Mouse (Mus musculus) urinary bladder, adult 18-20 months (tissue): ENCODE results near the gene Best2.

Experiments used
- DNase-seq, 2 experiments: peaks; one replicate each; pipeline ENCODE4 v3.0.0; 2022; ENCODE audit warnings: low spot score in 2 of 2, mixed read lengths in 2 of 2

Gene Best2

DNA sequence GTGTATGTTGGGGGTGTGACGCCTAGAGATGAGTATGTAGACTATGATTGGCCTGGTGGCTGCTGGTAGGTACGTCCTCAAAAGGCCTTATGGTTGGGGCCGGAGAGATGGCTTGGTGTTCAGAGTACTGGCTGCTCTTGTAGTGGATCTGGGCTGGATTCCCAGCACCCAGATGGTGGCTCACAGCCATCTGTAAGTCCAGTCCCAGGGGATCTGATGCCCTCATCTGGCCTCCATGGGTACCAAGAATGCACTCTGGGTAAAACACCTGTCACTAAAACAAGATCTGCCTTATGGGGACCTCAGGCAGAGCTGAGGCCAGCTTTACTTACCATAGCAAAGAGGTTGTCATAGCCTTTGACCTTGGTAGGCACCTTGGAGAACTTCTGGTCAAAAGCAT is 9.5 kb upstream of the Best2 start:
- DNase-seq = no peak

DNA sequence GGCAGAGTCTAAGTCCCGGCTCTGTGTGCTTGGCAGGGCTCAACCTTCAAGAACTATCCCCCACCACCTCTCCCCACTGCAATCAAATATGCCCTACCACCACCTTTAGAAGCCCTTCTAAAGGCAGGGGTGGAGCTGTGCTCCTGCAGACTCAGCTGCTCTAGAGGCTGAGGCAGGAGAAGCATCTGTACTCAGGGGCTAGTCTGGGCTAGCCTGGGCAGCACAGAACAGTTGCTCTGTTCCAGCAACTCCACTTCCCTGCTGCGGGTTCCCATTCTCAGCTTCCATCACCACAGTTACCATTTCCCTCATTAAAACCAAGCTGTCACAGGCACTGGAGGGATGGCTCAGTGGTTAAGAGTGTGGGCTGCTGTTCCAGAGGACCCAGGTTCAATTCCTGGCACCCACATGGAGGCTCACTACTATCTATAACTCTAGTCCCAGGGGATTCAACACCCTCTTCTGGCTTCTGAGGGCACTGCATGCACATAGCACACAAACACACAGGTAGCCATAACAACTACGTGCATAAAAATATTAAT is 7.3 kb upstream of the Best2 start:
- DNase-seq = no peak

DNA sequence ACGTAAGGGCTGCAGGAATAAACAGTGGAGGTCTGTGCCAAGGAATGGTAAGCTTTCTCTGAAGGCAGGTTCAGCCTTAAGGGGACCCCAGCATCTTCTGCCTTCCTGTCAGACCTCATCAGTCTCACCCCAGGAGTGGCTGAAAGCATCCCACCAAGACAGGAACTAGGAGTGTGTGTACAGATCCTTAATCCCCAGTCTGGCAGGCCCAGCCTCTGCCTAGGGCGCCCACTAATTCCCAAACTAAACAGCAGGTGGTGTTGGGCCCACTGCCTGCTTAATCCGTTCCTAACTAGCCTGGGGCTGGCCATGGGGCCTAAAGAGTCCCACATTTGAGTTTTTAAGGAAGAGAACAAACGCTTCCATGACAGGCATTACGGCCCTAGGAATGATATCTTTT is 2.9 kb upstream of the Best2 start:
- no peak for DNase-seq

DNA sequence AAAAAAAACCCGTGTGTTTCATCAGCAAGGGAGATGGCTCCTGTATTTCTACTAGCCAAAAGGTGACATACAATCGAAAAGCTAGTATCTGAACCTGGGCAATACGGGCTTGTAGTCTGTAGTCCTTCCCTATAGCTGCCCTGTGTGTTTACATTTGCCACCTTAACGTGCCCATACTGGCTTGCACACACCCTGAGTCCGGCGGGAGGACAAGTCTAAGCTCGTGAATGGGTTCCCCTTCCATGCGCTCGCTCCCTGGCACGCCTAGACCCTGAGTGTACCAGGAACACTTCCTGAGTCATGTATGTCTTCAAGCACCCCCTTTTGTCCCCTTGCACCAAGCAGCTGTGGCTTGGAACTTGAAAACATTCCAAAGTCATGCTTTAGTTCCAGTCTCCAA is 2.4 kb upstream of the Best2 start:
- peak in 1 of 2 experiments; percentile 81 for DNase-seq

DNA sequence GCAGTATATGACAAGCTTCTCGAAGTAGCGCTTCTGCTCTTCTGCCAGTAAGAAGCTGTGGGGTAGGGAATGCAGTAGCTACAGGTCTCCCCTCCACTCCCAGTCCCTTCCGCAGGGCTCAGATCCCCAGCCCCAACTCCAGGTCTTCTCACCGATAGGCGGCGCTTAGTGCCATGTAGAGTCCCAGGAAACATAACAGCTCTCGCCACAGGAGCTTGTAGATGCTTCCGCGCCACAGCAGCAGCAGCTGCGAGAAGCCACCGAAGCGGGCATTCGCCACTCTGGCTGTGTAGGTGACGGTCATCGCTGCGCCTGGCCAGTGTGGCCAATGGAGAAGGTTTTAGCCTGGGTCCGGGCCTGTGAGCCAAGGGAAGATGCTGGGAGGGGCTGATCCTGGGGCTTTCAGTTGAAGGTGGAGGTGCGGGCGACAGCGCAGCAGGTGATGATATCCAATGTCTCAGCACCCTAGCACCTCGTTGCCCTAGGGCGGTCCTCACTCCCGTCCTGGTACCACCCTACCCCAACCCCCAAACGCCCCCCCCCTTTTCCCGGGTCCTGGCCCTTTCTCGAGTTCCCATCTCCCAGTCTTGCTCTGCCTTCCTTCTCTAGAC is 996 bp downstream of the Best2 start:
- peak in 1 of 2 experiments; percentile 72 for DNase-seq

DNA sequence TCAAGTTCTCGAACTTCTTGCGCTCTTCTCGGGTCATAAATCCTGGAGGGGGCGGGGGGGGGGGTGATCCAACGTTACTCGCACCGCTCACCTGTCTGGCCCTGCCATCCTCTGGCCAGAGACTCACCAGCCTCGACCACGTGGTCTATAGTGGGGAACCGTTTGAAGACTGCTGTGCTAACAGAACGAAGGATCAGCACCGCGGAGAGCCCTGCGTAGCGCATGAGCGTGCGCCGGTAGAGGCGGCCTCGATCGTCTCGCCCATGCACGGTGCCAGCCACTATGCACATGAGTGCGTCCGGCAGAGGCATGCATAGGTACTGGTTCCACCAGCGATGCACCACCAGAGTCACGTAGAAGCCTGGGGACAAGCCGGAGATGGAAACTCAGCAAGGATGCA is 3.1 kb downstream of the Best2 start:
- no peak for DNase-seq

DNA sequence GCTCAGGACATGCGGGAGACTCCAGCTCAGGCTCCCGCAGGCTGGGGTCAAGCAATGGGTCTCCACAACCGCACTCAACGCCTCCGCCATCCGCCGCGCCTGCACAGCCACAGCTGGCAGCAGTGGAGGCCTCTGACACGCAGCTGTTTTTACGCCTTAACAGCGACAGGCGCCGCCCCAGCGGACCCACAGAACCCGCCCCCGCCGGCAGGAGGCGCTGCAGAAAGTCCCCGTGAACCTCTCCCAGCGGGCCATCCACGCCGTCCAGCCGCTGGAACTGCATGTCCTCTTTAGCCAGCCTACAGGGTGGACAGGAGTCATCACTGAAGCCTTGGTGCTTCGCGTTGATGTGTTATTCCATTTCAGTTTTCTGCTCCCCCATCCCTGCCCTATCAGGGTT is 6.6 kb downstream of the Best2 start:
- no peak for DNase-seq

DNA sequence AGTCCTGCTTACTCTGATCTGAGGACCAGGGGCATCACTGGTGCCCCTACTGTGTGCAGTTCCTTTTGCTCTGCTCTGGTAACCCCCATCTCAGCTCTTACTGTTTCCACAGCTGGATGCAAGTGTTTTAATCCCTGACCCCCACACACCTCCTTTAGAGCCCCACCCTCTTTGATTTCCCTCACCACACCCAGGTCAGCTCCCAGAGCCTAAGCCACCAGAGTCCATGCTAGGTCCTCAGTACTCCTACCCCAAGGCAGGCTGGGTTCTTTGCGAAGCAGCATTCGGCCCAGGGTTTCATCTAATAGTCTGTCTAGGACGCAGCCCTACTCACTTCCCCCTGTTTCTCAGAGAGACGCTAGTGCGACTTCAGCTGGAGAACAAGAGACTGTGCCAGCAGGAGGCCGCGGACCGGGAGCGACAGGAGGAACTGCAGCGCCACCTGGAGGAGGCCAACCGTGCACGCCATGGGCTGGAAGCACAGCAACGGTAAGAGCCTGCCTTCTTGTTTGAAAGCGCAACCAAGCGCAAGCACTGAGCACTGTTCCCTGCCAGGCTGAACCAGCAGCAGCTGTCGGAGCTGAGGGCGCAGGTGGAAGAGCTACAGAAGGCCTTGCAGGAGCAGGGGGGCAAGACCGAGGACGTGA is 16.6 kb downstream of the Best2 start:
- DNase-seq = peak in 1 of 2 experiments; percentile 76

DNA sequence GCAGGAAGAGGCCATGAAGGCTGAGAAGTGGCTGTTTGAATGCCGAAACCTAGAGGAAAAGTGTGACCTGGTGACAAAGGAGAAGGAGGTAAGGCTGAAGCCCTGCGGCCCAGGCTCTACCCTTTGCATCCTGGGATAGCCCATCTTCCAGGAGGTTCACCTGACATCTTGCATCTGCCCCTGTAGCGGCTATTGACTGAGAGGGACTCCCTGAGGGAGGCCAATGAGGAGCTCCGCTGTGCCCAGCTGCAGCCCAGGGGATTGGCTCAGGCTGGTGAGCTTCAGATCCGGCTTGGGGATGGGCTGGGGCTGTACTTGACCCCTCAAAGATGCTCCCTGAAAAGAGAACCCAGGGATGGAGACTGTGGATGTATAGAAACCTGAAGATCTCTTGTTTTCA is 17.4 kb downstream of the Best2 start:
- no peak for DNase-seq

DNA sequence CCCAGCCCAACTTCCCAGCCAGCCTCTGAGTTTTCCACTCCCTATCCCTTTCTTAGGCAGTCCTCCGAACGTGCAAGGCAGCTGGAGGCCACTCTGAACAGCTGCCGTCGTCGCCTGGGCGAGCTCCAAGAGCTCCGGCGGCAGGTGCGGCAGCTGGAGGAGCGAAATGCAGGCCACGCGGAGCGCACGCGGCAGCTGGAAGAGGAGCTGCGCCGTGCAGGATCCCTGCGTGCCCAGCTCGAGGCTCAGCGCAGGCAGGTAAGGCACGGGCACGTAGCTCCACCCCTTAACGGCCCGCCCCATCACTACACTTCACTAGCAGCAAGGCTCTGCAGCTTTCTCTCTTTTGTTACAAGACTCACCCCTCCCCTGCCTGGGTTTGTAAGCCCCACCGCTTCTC is 18.7 kb downstream of the Best2 start:
- DNase-seq = no peak

DNA sequence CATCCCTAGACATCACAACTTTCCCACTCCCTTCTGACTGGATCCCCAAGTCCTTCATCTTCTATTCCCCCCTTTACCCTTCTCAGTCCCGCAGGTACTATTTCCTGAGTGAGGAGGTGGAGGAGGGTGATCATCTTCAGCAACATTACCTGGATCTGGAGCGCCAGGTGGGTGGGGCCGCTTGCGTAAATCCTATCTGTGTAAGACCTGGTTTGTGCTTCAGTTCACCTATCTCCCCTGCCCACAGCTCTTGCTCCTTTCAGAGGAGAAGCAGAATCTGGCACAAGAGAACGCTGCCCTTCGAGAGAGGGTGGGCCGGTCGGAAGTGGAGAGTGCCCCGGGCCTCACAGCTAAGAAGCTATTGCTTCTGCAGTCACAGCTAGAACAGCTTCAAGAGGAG is 20.0 kb downstream of the Best2 start:
- no peak for DNase-seq

DNA sequence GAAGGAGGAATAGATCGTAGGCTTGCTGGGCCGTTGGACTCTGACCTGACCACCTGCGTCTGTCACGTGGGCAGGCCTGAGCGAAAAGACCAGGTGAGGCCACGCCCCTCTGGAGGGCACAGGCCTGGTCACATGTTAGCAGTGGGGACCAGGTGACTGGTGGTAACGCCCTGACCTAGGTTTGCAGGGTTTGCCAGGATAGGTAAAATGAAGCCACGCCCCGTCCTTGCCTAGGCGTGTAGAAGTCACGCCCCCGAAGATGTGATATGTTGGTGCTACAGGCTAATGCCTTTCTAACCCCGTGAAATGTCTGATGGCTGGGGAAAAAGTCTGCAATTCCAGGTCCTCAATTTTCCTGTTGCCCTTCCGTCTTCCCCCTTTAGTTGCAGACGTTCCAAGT is 23.5 kb downstream of the Best2 start:
- peak; percentile 73 to 79 for DNase-seq

DNA sequence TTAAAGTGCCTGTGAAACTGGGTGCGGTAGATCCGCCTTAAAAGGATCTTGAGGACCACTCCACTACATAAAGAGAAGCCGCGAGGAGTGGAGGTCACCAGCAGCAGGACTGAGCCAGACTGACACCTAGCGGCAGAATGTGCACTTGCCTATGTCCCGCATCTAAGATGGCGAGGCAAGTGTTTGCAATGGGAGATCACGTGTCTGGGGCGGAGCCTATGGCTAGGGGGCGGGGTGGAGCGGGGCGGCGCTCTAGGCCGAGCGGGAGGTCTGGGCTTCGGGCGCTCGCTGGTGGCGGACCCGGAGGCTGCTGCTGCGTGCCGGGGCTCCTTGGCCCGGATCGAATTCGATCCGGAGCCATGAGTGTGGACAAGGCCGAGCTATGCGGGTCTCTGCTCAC is 24.0 kb downstream of the Best2 start, which contains the start of gene Hook2:
Hook2 (plus strand) TSS at position 255 of the 400 bp plus-strand sequence.
- DNase-seq = peak; percentile 94 to 96

DNA sequence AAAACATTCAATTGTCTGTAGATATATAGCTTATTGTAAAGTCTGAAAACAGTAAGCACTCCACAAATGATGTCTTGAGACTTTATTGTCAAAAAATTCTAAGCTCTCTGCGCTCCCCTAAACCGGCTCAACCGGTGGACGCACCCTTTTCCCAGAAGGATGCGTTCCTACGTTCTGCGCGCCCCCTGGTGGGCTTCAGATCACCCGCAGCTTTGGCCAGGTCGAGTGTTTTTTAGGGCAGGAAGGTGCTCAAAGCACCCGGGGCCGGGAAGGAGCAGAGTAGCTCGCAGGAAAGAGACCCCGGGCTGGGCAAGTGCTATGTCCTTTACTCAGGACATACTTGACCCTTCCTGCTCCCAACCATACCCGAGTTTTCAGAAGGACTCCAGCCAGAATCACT is 24.5 kb downstream of the Best2 start:
- peak; percentile 94 to 96 for DNase-seq

DNA sequence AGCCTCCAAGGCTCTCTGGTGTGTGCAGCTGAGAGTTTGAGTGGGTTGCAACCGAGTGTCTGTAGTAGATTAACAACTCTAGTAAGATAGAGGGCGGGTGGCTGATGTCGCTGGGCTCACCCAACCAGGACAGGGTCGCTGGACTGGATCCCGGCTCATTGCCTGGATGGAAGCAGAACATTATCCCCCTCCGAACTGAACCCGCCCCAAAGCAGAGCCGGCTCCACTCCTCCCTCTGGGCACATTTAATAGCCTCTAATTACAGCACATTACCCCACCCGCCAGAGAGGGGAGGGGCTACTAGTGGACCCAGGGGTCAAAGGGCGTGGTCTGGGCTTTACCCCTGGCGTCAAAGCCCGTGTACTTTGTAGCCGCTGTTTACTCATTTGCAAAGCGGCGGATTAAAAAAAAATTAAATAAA is 25.0 kb downstream of the Best2 start:
- peak; percentile 62 to 77 for DNase-seq

DNA sequence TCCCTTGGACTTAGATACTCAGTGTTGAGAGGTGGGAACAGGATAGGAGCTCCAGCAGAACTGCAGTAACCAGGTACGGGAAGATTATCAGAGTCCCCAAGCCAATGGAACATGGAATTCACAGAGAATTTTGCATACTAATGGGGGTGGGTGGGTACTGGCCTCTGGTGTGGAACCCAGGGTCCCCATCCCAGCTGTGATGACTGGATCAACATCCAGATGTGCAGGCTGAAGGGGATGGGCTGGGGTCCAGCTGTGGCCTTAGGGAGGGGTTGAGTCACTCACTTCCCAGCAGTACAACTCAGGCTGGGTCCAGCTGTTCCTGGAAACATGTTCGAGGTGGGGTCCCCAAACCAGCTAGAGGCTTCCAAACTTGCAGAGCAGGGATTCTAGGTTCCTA is 26.4 kb downstream of the Best2 start:
- no peak for DNase-seq

DNA sequence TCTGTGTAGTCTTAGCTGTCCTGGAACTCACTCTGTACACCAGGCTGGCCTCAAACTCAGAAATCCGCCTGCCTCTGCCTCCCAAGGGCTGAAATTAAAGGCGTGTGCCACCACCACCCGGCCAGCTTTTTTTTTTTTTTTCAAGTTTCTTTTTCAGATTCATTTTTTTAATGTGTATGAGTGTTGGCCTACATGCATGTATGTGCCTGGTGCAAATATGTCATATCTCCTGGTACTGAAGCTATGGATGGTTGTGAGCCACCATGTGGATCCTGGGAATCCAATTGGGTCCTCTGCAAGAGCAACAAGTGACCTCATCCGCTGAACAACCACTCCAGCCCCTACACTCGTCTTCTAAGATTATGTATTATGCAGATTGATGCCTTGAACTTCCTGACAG is 26.9 kb downstream of the Best2 start:
- DNase-seq = no peak

DNA sequence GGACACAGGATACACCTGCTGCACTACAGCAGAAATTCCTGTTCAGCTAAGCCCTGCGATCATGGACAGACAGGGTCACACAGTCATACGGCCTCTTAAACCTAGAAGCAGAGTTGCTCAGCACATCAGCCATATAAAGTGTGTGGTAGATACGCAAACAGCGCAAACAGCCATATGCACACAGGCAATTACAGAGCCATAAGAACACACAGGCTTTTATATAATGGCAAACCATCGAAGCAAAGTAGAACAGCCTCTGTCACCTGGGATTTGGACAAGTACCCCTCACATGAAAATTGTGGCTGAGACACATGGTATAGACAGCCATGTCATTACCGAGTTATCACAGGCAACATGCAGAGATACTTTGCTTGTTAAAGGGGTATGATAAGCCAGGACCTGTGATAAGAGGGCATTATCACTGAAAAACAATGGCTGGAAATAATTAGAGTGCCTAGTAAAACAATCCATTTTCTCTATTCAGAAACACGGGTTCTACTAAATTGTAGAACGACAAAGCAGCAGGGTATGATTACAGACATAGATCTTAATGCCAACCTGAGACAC is 27.9 kb downstream of the Best2 start:
- no peak for DNase-seq

DNA sequence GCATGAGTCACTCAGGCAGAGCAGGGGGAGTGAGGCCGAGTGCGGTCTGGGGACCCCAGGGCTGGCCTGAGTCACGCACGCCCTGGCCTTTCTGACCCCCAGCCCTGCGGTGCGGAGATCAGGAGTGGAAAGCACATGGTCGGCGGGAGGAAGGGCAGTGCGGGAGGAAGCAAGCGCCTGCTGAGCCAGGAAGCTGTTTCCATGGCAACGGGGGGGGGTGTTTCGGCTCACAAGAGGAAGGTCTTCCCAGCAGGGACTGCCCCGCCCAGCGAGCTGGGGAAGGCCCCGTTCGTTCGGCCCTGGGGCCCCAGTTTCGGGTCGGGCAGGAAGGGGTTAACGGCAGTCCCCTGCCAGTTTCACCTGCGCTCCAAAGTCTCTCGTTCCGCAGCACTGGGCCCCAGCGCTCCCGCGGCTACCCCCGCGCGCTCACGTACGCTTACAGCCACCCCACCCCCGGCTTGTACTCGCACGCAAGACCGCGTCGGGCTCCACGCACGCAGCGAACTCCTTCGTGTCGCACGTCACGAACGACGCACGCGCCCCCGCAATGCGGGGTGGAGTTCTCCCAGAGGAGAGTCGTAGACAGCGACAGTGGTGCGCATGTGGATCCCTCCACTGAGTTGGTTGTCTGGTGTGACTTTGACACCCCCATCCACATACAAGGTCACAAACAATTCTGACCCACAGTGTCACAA is 28.5 kb downstream of the Best2 start:
- DNase-seq = peak; percentile 81 to 87

DNA sequence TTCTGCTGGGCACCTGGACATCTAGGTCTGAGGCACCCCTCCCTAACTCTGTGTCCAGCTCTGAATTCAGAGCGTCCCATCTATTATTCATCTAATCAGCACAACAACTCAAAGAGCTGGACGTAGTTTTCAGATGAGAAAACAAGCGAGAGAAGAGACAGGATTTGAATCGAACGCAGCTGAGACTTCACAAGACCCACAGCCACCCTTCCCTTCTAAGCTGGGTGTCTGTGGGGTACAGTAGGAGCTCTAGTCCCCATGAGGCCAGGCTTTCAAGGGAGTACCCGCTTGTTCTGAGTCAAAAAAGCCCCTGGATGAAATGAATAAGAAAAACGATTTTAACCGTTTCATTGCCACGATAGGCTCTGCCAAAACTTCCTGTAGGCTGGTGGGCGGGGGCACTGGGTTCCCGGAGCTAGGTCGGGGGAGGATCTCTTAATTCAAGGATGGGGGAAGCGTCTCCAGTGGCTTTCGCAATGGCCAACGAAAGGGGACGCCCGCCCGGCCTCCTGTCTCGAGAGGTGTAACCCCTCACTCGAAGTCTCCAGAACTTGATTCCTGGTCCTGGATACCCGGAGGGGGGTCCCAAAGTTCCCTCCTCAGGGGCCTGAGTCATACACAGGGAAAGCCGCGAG is 29.2 kb downstream of the Best2 start:
- DNase-seq = no peak

DNA sequence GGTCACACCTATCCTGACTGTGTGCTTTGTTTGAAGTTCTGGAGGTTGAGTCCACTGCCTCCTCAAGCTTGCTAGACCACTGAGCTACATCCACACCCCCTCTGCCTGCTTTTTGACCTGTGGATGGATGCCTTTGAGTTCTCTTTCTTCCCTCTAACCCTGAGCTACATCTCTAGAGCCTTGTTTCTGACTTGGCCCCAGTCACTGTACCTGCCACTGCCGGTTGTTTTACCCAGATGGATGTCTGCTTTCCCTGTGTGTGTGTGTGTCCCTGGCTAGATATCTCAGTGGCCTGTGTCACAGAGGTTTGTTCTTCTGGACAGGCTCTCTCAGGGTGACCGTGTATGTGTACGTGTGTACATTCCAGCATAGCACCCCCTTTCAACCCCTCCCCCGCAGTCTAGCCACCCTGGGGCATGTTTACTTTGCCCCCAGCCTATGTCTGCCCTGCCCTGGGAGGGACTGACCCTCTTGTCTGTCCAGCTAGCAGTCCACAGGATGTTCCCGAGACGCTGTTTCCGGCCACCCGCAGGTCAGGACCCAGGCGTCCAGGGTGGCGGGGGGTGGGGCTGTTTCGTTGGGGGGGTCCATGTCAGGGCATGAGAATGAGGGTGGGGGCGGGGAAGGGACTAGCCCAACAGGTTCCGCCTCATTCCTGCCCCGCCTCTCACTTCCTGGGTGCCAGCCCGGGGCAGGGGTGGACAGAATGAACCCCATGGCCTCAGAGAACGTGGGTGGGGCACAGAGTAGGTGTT is 29.9 kb downstream of the Best2 start:
- DNase-seq = peak; percentile 66 to 77
